Mouse (Mus musculus) lung, adult 2 months (tissue): Measurements from ENCODE around the gene Tnfaip2.

Source experiments
- CTCF ChIP-seq: fragments of 200-500 bp; IDR thresholded peaks from 2 replicates; pipeline ENCODE4 v1.5.1; 2011; ENCODE audit warnings: mild to moderate bottlenecking, low read length, control low read depth; ENCODE audit not compliant: insufficient read depth
- POLR2A ChIP-seq: fragments of 200-500 bp; IDR thresholded peaks from 2 replicates; pipeline ENCODE4 v1.6.1; 2011; ENCODE audit warnings: low read depth, mild to moderate bottlenecking, control low read depth, low read length, borderline replicate concordance; ENCODE audit errors: extremely low read depth

GRCm38 (mm10) chr12:111440701-111441373 is 1.4 kb upstream of the Tnfaip2 start:
- TF ChIP-seq POLR2A (no peak), CTCF (no peak)
